Mouse (Mus musculus) embryonic facial prominence, embryonic 14.5 days (tissue): ENCODE data around the gene Macf1. TPM values are rescaled to one million over a fixed set of nuclear protein-coding genes. Genes with fewer than 3 reads are reported as not detected.
A peak's percentile ranks its signal among the peaks of the same experiment; 100 is the strongest.
"Not testable (repeated sequence)": the region's sequence is repeated elsewhere in the genome, so short reads cannot be mapped to it uniquely, and the experiment has no call there.

Source experiments
- ATAC-seq: fragments of 200-750 bp; cut with Nextera tagmentation; 2 replicates; pipeline ENCODE4 v1.8.0; 2017; ENCODE audit warnings: low read depth, moderate number of reproducible peaks, moderate TSS enrichment
- DNase-seq: peaks from one replicate; pipeline ENCODE4 v3.0.0-alpha.2; 2015; ENCODE audit warnings: low spot score
- H3K27ac ChIP-seq: fragments of 300-500 bp; sonication (generic); replicated peaks from 2 replicates; pipeline ENCODE4 v1.5.1; 2014; ENCODE audit warnings: low read depth, mild to moderate bottlenecking, low read length, moderate library complexity
- H3K27me3 ChIP-seq: fragments of 300-500 bp; sonication (generic); replicated peaks from 2 replicates; pipeline ENCODE4 v1.6.1; 2014; ENCODE audit warnings: low read length; ENCODE audit not compliant: control insufficient read depth, insufficient read depth
- H3K36me3 ChIP-seq: fragments of 300-500 bp; sonication (generic); 2 replicates; pipeline ENCODE4 v1.6.1; 2014; ENCODE audit warnings: low read length, mixed read lengths; ENCODE audit not compliant: control insufficient read depth, insufficient read depth
- H3K4me1 ChIP-seq: fragments of 300-500 bp; sonication (generic); 2 replicates; pipeline ENCODE4 v1.6.1; 2014; ENCODE audit warnings: antibody characterized with exemption, low read length; ENCODE audit not compliant: control insufficient read depth, insufficient read depth
- H3K4me2 ChIP-seq: fragments of 300-500 bp; sonication (generic); 2 replicates; pipeline ENCODE4 v1.6.1; 2014; ENCODE audit warnings: low read depth, mild to moderate bottlenecking, low read length, moderate library complexity, mixed read lengths
- H3K4me3 ChIP-seq: fragments of 300-500 bp; sonication (generic); 2 replicates; pipeline ENCODE4 v1.5.1; 2014; ENCODE audit warnings: low read depth, mild to moderate bottlenecking, low read length
- H3K9ac ChIP-seq: fragments of 300-500 bp; sonication (generic); 2 replicates; pipeline ENCODE4 v1.6.1; 2014; ENCODE audit warnings: low read depth, mild to moderate bottlenecking, low read length, moderate library complexity, mixed read lengths
- H3K9me3 ChIP-seq: fragments of 300-500 bp; sonication (generic); 2 replicates; pipeline ENCODE4 v1.6.1; 2016; ENCODE audit warnings: low read length; ENCODE audit not compliant: control insufficient read depth
- WGBS: fragments of 180-500 bp; shearing (Covaris S2); extraction: QIAGEN DNeasy Blood & Tissue Kit; methylation state at CpG from one replicate; pipeline ENCODE4 v1.1.7; 2014; 5-methylcytosine and 5-hydroxymethylcytosine counted together
- polyA plus RNA-seq: library from polyadenylated mRNA; unstranded; fragments of >200 nt; fragmentation: Nextera tagmentation; extraction: Ambion mirVana; gene quantifications from 2 replicates; pipeline ENCODE4 v1.2.1, GENCODE M21; 2014

The Macf1 gene
- polyA plus RNA-seq, 1 experiment from 2014 or later: 80.5 TPM

GRCm38 (mm10) chr4:123353271-123353877 lies 330.8 kb downstream of the Macf1 start:
- Histone ChIP-seq H3K36me3 (peaks cover 92% of the 10 kb centered on the region), H3K4me3 (no peak overlapping the region), H3K4me1 (no peaks in the 10 kb centered on the region), H3K9me3 (no peaks in the 10 kb centered on the region), H3K9ac (no peak overlapping the region), H3K27ac (no peak overlapping the region), H3K27me3 (no peaks in the 10 kb centered on the region), H3K4me2 (no peak overlapping the region)
- 94% methylated on average over 7 of the region's 10 CpGs for WGBS
- no peak for ATAC-seq
- no peak for DNase-seq

- peak overlapping the region; percentile 53 for H3K4me3 ChIP-seq
- H3K36me3 ChIP-seq: peaks cover 5% of the 10 kb centered on the region; the same call in 1 of the 2 replicates
- WGBS: 2% methylated on average over 6 of the region's 6 CpGs
- H3K27me3 ChIP-seq: peaks cover 43% of the 10 kb centered on the region
- H3K9me3 ChIP-seq: no peaks in the 10 kb centered on the region
- no peak overlapping the region for H3K9ac ChIP-seq
- peaks cover 11% of the 10 kb centered on the region for H3K4me1 ChIP-seq
- peak overlapping the region; percentile 90 for H3K4me2 ChIP-seq
- DNase-seq (no peak), ATAC-seq (0 out of 2 replicates have a peak, but pooled peaks have one; percentile 1)
- H3K27ac ChIP-seq: no peak overlapping the region
Observed at GRCm38 (mm10) chr4:123343471-123343789, 340.7 kb downstream of the Macf1 start.

- no peaks in the 10 kb centered on the region for H3K36me3 ChIP-seq
- under 1% methylated on average over 34 of the region's 65 CpGs for WGBS
- ATAC-seq: peak; percentile 91
- peaks cover 43% of the 10 kb centered on the region for H3K27me3 ChIP-seq
- no peak within 1 kb of the TSS for H3K27ac ChIP-seq
- peak within 1 kb of the TSS; percentile 45; the same call in 1 of the 2 replicates for H3K9ac ChIP-seq
- peaks cover 11% of the 10 kb centered on the region for H3K4me1 ChIP-seq
- peak within 1 kb of the TSS; percentile 90 for H3K4me2 ChIP-seq
- peak; percentile 82 for DNase-seq
- no peaks in the 10 kb centered on the region for H3K9me3 ChIP-seq
- H3K4me3 ChIP-seq: peak within 1 kb of the TSS; percentile 53
Observed at GRCm38 (mm10) chr4:123342642-123343470, 341.3 kb downstream of the Macf1 start, which contains the start of gene Bmp8a. TSS of gene Bmp8a (minus strand) at chr4:123343252.

DNA sequence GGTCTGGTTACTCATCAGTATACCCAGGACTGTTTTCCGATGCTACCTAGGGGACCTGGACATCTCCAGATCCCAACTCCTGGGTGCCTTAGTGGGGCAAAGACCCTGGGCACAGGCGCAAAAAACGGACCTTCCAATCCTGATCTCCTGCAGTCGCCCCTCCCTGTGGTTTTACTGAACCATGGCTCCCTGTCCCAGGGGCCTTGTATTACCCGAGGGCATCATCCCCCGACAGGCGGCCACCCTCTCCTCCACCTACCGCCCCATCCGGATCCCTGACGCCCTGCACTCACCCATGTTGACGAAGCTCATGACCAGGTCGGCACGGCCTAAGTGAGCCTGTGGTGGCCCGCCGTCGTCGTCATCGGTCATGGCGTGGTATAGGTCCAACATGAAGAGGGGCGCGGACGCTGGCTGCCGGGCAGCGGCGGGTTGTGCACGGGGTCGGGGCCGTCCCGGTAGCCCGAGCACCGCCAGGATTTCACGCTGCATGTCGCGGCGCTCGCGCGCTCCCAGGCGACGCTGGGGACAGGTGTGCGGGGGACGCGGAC lies 342.0 kb downstream of the Macf1 start:
- H3K27me3 ChIP-seq: peaks cover 43% of the 10 kb centered on the region
- H3K4me2 ChIP-seq: peak overlapping the region; percentile 90
- peaks cover 11% of the 10 kb centered on the region for H3K4me1 ChIP-seq
- 2% methylated on average over 33 of the region's 43 CpGs for WGBS
- no peaks in the 10 kb centered on the region for H3K36me3 ChIP-seq
- no peak; the same call in 1 of the 2 replicates for ATAC-seq
- peak overlapping the region; percentile 34; the same call in 1 of the 2 replicates for H3K9ac ChIP-seq
- no peak for DNase-seq
- H3K27ac ChIP-seq: no peak overlapping the region
- no peaks in the 10 kb centered on the region for H3K9me3 ChIP-seq
- H3K4me3 ChIP-seq: peak overlapping the region; percentile 53

DNA sequence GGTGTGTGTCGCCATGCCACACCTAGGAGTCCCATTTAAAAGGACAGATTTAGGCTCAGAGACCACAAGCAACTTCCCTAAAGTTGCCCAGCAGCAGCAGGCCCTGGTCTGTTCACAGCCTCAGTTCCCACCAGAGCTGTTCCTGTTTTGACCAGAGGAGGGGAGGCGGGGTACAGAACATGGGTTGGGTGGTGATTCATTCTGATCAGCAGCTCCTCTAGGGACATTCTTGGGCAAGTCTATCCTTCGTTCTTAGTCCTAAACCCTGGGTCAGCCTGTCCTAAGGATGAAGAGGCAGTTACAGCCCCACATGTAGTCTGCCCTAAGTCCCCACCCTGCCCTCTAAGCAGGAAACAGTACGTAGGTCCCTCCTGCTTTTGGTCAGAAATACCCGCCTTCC lies 343.9 kb downstream of the Macf1 start:
- H3K4me2 ChIP-seq: no peak overlapping the region
- no peaks in the 10 kb centered on the region for H3K36me3 ChIP-seq
- H3K9ac ChIP-seq: no peak overlapping the region
- H3K4me3 ChIP-seq: no peak overlapping the region
- H3K9me3 ChIP-seq: no peaks in the 10 kb centered on the region
- DNase-seq: no peak
- H3K4me1 ChIP-seq: peaks cover 11% of the 10 kb centered on the region
- H3K27me3 ChIP-seq: peaks cover 43% of the 10 kb centered on the region
- ATAC-seq: no peak
- 66% methylated on average over 5 of the region's 5 CpGs for WGBS
- no peak overlapping the region for H3K27ac ChIP-seq

DNA sequence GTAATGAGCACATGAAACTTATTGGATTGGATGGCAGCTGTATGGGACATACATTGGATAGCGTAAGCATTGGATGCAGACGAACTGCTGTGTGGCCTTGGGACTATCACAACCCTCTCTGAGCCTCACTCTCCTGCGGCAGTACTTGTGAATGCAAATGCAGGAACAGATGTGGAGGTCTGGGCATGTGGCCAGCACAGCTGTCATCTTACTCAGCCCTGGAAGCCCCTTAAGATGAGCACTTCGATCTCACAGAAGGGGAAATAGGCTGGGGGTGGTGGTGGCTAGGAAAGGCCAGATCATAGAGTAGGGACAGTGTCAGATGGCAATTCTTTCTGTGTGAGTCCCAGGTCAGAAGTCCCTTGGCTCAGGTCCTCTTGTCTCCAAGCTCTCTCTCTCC lies 346.5 kb downstream of the Macf1 start:
- no peak overlapping the region for H3K9ac ChIP-seq
- no peaks in the 10 kb centered on the region for H3K9me3 ChIP-seq
- WGBS: 60% methylated on average over 4 of the region's 4 CpGs
- peaks cover 26% of the 10 kb centered on the region for H3K27me3 ChIP-seq
- ATAC-seq: no peak
- no peak overlapping the region for H3K4me3 ChIP-seq
- DNase-seq: peak; percentile 61
- no peak overlapping the region for H3K27ac ChIP-seq
- H3K4me1 ChIP-seq: peaks cover 4% of the 10 kb centered on the region
- no peak overlapping the region for H3K4me2 ChIP-seq
- H3K36me3 ChIP-seq: no peaks in the 10 kb centered on the region

DNA sequence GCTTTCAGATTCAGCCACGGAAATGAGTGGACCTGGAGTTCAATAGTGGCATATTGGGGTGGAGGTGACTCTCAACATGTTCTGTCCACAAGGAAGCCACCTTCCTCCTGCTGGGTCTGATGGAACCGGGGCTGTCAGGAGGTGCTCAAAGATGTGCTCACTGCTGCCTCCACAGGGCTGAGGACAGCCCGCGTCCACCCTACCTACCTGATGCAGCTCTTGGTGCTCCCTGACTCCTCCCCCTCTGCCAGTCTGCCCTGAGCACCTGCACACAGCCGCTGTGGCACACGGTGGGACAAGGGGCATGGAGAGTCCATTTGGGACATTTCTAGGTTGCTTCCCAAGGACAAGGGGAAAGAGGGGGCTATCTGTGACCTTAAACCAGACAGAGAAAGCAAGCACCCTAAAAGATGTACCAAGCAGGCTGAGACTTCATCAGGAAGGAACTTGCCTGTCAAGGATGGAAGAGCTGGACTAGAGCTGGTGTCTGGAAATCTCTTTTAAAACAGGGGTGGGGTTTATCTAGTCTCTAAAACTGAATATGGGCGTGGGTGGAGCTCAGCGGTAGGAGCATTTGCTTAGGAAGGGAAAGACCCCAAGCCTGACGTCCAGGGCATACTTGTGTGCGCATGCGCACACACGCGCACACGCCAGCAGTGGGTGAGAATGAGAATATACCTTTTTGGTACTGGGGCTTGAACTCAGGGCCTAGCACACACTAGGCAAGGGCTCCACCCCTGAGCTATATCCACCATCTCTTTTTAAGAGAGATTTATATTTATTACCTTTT lies 348.2 kb downstream of the Macf1 start:
- WGBS: 70% methylated on average over 13 of the region's 14 CpGs
- ATAC-seq (no peak), DNase-seq (no peak)
- H3K4me2 ChIP-seq: no peak overlapping the region
- H3K4me3 ChIP-seq: no peak overlapping the region
- H3K9me3 ChIP-seq: no peaks in the 10 kb centered on the region
- no peak overlapping the region for H3K27ac ChIP-seq
- H3K9ac ChIP-seq: no peak overlapping the region
- H3K36me3 ChIP-seq: no peaks in the 10 kb centered on the region
- H3K27me3 ChIP-seq: peaks cover 9% of the 10 kb centered on the region
- H3K4me1 ChIP-seq: no peaks in the 10 kb centered on the region

DNA sequence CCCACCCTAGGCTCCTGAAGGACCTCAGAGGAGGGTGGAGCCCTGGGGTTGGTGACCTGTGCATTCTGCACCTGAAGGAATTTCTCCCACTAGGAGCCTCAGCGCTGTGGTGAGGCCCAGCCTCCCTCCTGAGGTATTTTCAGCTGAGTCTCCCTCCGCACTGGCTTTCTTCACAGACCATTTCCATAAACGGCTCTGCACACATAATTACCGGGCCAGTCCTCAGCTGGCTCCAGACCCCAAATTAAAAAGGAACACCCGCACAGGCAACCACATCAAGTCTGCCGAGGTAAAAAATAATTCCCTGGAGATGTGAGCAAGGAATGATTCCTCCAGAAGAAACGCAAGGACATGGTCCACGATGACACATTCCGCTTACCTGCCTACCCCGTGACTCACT lies 348.9 kb downstream of the Macf1 start:
- not testable (repeated sequence) for H3K9ac ChIP-seq, DNase-seq, H3K4me3 ChIP-seq, H3K27ac ChIP-seq, H3K9me3 ChIP-seq, H3K4me1 ChIP-seq, H3K36me3 ChIP-seq, H3K27me3 ChIP-seq, H3K4me2 ChIP-seq
- 0 out of 2 replicates have a peak, but pooled peaks have one; percentile 44 for ATAC-seq
- 63% methylated on average over 10 of the region's 10 CpGs for WGBS
